Mouse (Mus musculus) gastrocnemius, adult 18-20 months (tissue): ENCODE measurements at regions not wholly inside any gene's neighbourhood (a gene's known extent, or its start where the extent isn't known, plus 50 kb on each side); places are given as distances from the start of the nearest gene placed in this dataset.
"Not testable (repeated sequence)": the region's sequence is repeated elsewhere in the genome, so short reads cannot be mapped to it uniquely, and the experiment has no call there.

Experiments used
- DNase-seq: peaks from one replicate; pipeline ENCODE4 v3.0.0; 2021; ENCODE audit warnings: low spot score

DNA sequence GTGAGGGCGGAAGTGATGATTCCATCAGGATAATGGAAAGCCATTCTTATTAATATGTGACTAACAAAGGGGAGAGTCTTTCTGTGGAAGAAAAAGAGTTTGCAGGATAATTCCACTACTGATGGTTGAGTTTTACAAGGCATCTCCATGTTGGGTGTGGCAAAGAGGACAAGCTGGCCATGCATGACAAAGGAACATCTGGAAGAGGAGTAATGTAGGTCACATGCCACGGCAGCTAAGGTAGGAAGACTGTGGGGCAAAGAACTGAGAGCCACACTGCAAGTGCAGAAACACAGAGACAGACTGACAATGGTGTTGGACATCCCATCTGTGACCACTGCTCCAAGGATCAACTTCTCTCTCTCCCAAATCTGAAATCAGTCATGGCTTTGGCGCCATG lies 196.4 kb upstream of the Gdi2 start:
- DNase-seq = no peak

DNA sequence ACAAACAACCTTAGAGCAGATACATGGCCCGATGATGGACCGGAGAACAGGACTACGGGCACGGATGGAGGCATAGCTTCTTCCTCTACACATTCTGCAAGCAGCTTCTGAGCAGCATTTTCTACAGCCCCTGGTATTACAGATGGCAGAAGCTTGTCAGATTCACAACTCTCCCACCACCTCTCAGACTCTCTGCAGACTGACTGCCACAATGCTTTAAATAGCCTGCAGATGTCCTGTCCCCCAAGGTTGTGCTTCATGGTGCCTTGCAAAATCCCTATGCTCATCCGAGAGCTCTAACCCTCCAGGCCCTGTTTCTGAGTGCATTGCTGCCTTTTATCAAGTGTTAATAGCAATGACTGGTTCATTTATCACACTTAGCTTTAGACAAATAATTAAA lies 194.3 kb upstream of the Gdi2 start:
- no peak for DNase-seq

DNA sequence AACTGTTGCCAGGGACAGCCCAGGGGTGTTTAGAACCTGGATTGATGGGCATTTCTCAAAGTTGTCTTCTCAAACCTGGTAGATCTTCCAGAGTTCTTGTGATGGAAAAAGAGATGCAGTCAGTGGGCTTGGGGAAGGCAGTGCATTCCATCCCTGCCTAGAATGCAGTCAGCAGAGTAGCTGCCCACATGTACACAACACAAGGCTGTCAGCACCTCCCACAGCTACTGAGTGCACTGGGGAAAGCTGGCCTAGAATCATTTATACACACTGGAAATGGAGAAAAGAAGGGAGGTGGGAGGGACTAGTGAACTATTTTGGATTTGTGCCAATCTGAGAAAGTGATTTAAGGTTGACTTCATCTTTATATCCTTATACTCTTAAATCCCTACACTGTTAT lies 183.0 kb upstream of the Gdi2 start:
- DNase-seq = not testable (repeated sequence)

DNA sequence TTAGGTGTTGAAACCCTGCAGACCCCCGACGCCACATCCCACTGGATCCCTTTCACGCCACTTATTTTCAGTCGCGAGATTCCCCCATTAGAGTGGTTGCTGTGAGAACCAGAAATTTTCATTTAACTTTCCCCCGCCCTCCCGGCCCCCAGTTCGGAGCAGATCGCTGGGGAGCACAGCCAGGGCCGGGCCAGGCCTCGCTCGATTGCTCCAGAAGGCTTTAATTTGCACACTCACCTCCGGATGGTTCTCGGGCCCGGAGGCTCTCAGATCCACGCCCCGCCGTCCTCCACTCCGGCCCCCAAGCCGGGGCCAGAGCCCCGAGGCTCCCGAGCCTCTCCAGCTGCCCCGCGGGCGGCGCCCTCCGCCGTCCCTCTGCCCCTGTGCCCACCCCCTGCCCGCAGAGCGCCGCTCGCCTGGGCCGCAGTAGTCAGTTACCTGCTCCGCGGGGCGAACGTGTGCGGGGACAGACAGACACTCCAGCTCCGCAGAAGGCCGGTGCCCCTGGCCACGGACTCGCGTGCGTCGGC lies 179.7 kb upstream of the Gdi2 start:
- DNase-seq = no peak

DNA sequence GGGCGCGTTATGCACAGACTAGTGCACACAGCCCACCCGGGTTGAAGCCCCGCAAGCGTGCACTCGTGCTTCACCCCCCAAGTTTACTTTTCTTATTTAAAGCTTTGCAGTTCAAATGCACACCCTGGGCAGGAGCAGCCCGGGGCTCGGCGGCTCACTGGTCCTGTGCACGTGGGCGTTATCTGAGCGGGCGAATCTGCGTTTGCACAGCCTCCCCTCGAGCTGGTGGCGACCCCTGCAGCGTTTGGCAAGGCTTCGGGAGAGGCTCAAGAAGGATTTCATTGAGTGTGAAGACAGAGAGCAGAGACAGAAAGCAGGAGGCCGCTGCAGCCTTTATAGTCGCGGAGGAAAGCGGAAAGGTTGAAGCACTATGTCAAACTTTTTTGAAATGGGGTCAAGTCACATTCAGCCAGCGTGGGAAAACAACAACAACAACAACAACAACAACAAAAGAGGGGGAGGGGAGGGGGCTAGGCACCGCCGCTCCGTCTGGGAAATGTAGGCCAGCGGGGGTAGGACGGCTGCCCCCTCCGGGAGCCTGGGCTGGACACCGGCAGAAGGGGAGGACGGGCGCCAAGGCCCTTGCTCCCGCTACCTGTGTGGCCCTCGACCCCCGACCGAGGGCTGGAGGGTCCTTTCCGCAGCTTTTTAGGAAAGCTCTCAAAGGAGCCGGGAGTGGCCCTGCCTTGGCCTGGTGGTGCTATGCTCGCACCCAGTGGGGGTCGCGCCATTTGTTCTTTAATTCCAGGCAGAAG lies 178.7 kb upstream of the Gdi2 start:
- no peak for DNase-seq

DNA sequence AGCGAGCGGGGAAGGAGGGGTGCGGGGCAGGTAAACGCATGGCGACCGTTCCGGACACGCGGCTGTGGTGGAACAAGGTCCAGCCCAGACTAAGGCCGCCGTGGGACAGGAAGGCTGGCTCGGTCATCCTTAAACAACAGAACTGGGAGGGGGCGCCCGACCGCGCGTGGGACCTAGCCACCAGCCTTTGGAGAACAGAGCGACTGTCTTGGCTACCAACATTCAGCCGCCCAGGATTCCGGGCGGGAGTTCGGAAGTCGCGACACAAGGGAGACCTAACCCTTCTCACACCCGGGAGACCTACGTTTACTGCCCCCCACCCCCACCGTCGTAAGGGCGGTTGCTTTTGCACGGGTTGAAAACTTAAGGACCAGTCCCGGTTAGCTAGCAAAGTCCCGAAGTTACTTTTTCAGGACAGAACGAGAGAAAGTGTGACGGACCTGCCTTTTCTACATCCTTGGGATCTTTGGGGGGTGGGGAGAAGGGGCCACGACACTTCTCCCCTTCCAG lies 178.1 kb upstream of the Gdi2 start:
- DNase-seq = not testable (repeated sequence)

DNA sequence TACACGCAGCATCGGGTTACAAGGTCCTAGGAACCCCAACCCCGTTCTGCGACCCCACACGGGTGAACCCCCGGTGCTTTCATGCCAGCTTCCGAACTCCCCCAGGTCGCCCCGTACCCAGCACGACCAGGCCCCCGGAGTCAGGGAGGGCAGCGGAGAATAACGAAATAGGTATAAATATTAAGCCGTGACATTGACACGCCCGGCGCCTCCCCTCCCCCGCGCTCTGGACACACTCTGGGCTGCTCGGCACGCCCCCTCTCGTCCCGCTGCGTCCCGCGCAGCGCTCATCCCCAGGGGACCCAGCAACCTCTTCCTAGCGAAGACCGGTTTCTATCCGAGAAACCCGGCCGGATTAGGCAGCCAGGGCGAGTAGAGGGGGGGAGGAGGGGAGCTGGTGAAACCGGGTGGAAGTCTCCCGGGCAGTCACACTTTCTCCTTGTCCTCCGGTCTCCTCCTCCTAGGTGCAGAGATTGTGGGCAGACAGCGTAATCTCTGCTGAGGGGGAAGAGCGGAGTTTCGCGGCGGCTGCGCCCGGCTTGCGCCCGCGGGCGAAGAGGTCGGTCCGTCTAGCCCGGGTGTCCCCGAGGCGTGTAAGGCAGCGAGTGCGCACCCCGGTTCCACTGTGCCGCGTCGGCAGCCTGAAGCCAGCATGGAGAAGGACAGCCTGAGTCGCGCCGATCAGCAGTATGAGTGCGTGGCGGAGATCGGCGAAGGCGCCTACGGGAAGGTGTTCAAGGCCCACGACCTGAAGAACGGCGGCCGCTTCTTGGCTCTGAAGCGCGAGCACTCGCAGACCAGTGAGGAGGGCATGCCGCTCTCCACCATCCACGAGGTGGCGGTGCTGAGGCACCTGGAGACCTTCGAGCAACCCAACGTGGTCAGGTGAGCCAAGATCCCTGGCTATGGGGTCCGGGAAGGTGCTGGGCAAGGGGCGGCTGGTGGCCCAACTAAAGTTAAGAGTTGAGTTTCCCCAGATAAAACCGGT lies 177.1 kb upstream of the Gdi2 start:
- DNase-seq = no peak

DNA sequence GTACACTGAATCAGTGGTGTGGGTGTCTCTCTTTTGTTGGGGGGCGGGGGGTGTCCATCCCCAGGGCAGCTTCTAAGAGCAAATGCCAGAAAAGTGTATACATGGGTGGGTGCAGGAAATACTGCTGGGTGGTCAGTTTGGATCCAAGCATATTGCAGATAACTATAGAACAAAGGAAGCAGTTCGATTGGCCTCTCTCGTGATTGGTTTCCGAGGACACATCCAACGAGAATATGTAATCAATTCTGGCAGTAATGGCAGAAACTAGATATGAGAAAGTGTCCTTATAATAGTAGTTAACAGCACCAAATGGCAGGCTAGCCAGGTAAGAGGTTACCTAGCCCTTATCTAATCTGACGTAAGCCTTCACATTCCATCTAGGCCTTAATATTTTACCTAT lies 165.2 kb upstream of the Gdi2 start:
- no peak for DNase-seq

DNA sequence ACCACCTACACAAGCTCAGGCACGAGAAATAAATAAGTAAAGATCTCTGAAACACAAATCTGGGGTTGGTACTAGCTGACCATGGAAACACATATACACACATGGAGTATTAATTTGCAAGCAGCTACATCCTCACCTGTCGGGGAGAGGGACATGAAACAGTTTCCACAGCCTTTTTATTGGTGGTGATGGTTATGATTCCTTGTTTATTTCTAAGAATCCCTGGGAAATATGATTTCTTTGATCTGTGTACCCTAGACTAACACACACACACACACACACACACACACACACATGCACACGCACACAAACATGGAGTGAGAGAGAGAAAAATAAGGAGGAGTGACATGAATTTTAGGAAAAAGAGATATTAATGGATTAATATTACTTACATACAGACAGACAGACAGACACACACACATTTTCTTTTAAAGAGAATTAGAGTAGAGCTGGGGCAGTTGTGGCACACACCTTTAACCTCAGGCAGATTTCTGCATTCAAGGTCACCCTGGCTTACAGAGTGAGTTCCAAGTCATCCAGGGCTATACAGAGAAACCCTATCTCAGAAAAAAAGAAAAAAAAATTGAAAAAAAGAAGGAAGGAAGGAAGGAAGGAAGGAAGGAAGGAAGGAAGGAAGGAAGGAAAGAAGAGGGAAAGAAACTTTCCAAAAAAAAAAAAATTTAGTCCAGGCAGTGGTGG lies 164.2 kb upstream of the Gdi2 start:
- not testable (repeated sequence) for DNase-seq

DNA sequence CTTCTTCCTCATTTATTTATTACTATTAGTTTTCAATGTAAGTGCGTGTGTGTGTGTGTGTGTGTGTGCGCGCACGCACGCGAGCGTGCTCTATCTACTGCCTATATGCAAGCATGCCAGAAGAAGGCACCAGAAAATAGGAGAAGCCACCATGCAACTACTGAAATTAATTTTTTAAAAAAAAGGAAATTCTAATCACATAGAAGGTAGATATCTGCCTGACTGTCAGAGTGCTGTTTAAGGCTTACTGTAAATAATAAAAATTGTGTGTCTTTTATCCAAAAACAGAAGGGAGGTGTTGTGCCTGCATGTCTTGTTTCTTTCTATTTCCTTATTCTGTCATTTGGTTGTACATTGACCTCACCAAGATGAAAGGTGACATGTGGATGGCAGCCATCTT lies 163.1 kb upstream of the Gdi2 start:
- DNase-seq = no peak

DNA sequence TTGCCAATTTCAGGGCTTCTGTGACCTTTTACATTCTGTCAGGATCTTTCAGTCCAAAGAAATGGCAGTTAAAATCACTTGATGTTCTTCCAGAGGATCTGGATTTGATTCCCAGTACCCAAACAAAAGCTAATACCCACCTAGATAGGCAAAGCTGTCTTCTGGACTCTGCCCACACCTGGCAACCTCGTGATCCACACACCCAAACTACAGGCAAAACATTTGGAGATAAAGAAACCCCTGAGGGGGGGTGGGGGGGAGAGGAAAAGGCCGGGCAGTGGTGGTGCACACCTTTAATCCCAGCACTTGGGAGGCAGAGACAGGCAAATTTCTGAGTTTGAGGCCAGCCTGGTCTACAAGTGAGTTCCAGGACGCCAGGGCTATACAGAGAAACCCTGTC lies 160.1 kb upstream of the Gdi2 start:
- not testable (repeated sequence) for DNase-seq

DNA sequence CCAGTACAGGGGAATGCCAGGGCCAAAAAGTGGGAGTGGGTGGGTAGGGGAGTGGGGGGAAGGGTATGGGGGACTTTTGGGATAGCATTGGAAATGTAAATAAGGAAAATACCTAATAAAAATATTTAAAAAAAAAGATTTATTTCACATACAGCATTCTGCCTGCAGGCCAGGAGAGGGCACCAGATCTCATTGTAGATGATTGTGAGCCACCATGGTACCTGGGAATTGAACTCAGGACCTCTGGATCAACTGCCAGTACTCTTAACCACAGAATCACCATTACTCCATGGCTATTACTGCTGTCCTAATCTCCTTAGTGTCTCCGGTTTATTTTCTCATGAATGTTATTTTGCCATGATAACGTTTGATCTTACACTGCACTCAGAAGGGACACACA lies 132.1 kb upstream of the Gdi2 start:
- not testable (repeated sequence) for DNase-seq

DNA sequence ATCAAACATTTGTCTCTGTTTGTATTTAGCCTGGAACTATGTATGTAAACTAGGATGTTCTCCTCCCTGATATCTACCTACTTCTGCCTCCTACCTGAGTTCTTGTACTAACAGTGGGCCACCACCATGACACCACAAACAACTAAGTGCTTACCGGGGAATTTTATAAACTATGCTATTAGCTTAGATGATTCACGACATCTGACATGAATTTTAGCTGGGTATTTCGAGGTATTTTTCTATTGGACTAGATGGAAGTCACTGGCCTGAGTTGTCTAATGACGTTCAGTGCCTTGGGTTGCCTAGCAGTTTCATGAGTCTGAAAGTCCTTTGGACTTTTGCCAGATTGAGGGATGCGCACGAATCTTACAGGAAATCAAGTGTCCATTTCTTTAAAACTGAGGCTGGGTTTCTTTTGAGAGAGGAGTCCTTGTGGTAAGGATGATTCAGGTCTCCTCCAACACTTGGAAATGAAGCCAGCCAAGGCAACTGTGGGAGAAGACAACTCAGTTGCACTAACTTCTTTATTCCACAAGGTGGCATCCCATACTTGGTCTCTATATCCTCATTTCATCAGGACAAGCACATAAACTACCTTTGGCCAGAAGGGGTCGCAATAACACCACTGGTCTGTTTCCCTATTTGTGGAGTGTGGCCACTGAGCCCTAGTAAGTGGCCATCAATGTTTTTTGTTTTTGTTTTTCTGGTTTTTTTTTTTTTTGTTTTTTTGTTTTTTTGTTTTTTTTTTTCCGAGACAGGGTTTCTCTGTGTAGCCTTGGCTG lies 131.4 kb upstream of the Gdi2 start:
- peak; percentile 74 for DNase-seq

DNA sequence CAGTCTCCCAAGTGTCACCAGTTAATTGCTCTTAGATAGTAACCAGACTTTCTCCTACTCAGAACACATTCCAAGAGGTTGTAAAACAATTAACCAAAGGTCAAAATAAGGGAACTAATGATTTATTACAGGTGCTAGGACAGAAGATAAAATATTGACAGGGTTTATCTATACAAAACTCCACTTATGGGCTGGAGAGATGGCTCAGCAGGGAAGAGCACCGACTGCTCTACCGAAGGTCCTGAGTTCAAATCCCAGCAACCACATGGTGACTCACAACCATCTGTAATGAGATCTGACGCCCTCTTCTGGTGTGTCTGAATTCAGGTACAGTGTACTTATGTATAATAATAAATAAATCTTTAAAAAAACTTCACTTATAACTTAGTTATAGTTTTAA lies 127.6 kb upstream of the Gdi2 start:
- DNase-seq = not testable (repeated sequence)

DNA sequence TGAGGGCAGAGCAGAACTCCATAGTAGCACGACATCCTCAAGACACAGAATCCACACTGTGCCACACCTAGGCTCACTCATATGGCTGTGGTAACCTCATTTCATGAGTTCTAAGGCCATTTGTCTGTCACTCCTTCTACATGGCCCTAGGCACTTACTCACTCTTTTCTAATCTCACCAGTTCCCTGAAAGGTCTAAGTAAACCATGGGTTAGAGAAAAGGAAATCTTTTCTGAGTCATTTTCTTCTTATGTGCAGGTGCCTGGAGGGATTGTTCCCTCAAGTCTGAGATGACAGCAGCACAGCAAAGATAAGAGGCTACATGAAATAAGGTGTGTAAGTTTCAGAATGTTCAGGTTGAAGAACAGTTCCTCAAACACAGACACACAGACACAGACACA lies 120.8 kb upstream of the Gdi2 start:
- no peak for DNase-seq

DNA sequence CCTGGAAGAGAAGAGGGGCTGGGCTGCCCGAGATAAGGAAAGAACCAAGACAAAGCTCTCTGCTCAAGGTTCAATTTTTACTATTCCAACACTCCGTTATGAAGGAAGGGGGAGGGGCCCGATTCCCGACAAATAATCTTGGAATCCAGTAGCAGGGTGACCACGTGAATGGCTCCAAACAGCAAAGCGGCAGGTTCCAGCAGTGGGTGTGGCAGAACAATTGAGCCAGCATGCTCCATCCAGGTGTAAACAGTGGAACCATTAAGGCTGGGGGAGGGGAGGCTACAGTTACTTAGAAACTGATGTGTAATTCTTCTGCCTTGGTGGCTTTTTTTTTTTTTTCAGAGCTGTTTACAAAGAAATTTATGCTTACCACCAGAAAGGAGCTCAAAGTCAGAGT lies 82.5 kb upstream of the Gdi2 start:
- not testable (repeated sequence) for DNase-seq

DNA sequence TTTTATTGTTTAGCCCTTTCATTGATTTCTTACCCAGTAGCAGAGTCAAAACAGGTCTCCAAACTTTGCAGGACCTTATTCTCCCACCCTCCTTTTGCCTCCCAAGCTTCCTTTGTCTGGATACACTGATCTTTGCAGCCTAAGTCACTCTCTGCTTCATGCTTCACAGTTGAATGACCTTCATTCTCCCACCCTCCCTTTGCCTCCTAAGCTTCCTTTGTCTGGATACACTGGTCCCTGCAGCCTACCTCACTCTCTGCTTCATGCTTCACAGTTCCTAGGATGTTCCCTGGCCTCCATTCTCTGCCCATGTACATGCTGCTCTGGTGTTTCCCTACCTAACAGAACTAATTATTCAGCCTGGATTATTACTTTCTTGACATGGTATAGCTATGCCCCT lies 61.0 kb upstream of the Gdi2 start:
- no peak for DNase-seq

DNA sequence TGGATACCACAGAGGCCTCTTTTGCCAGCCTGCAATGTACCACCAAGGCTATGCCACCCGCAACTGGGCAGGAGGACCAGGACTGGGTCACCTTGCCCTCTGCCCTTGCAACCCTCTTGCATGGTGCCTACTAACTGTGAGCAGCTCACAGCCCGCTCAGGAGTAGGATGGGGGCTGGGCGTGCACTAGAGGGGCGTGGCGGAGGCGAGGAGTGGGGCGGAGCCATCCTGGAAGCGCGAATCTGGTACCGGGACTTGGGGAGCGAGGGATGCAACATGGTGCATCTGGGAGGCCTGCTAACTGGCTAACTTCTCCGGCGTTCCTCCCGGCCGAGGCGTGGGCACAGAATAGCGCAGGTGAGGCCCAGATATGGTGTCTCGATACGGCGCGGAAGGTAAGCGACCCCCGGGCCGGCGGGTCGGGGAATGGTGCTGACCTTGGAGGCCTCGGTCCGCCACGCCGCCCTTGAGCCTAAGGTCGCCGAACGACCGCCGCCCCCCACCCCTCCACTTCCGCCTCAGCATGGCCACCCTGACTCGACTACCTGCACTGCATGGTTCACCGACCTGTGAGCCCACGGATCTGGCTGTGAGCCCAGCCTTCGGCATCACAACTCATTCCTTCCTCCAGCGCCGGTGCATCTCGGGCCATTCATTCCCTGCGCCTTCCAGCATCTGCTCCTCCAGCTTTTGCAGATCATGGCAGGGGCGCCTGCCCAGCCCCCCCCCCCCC lies 59.7 kb upstream of the Gdi2 start:
- no peak for DNase-seq
